Mouse (Mus musculus) liver, adult 10 weeks (tissue): ENCODE results near the gene Pmch. TPM values are rescaled to one million over a fixed set of nuclear protein-coding genes. Genes with fewer than 3 reads are reported as not detected.

Source experiments
- polyA plus RNA-seq: library from polyadenylated mRNA; stranded (reverse); fragments of 350-450 nt; fragmentation: Illumina TruSeq; extraction: RNeasy Lipid Tissue Mini Kit (QIAGEN cat#74804); gene quantifications from one replicate; pipeline ENCODE4 v1.2.3, GENCODE M21; 2014; ENCODE audit warnings: low read depth, low replicate concordance

Gene Pmch
- not detected for polyA plus RNA-seq

DNA sequence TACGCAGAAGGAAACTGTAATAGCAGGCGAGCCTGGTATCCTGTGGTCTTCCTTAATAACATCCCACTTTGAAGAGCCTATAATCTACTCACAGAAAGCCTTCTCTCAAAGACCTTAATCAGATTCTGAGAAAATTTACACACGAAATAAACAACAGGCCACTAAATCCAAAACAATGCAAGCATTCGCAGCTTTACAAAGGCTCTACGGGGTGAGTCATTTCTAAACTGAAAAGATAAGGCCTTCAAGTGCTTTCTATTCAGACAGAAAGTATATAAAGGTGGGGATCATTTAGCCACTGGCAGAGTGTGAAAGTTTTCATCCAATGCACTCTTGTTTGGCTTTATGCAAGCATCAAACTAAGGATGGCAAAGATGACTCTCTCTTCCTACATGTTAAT is at the start of gene Pmch:
Pmch (plus strand) TSS at position 301 of the 400 bp plus-strand sequence.

Other genes starting within 250 kb of the Pmch start
- gene Igf1, start 232.8 kb upstream of the Pmch start, polyA plus RNA-seq, result 532 TPM
- gene Parpbp, start 55.9 kb downstream of the Pmch start, polyA plus RNA-seq, result 0.13 TPM
- gene Nup37, start 55.9 kb downstream of the Pmch start, polyA plus RNA-seq, result 11.3 TPM
- 34.6 TPM for gene Washc3, start 110.0 kb downstream of the Pmch start, polyA plus RNA-seq